Mouse (Mus musculus) hindbrain, embryonic 11.5 days (tissue): Measurements from ENCODE around the gene Nfib. TPM values are rescaled to one million over a fixed set of nuclear protein-coding genes. Genes with fewer than 3 reads are reported as not detected.
A peak's percentile ranks its signal among the peaks of the same experiment; 100 is the strongest.

Experiments
- ATAC-seq: fragments of 200-750 bp; cut with Nextera tagmentation; 2 replicates; pipeline ENCODE4 v1.8.0; 2017; ENCODE audit warnings: mild to moderate bottlenecking, moderate TSS enrichment, moderate library complexity; ENCODE audit not compliant: low FRiP score
- DNase-seq: peaks from one replicate; pipeline ENCODE4 v3.0.0-alpha.2; 2015; ENCODE audit warnings: low spot score
- H3K27ac ChIP-seq: fragments of 300-500 bp; sonication (generic); 2 replicates; pipeline ENCODE4 v1.5.1; 2014; ENCODE audit warnings: mild to moderate bottlenecking, low read depth, low read length
- H3K27me3 ChIP-seq: fragments of 300-500 bp; sonication (generic); 2 replicates; pipeline ENCODE4 v1.6.1; 2014; ENCODE audit warnings: mild to moderate bottlenecking, low read length, moderate library complexity, mixed read lengths; ENCODE audit not compliant: control insufficient read depth, insufficient read depth
- H3K36me3 ChIP-seq: fragments of 300-500 bp; sonication (generic); 2 replicates; pipeline ENCODE4 v1.6.1; 2014; ENCODE audit warnings: mild to moderate bottlenecking, low read length, moderate library complexity, mixed read lengths; ENCODE audit not compliant: control insufficient read depth, insufficient read depth
- H3K4me1 ChIP-seq: fragments of 300-500 bp; sonication (generic); replicated peaks from 2 replicates; pipeline ENCODE4 v1.6.1; 2014; ENCODE audit warnings: low read length, mixed read lengths; ENCODE audit not compliant: control insufficient read depth, insufficient read depth
- H3K4me2 ChIP-seq: fragments of 300-500 bp; sonication (generic); replicated peaks from 2 replicates; pipeline ENCODE4 v1.6.1; 2014; ENCODE audit warnings: mild to moderate bottlenecking, low read depth, low read length
- H3K4me3 ChIP-seq: fragments of 300-500 bp; sonication (generic); 2 replicates; pipeline ENCODE4 v1.5.1; 2014; ENCODE audit warnings: low read depth, low read length
- H3K9ac ChIP-seq: fragments of 300-500 bp; sonication (generic); 2 replicates; pipeline ENCODE4 v1.6.1; 2014; ENCODE audit warnings: low read depth, low read length
- H3K9me3 ChIP-seq: fragments of 300-500 bp; sonication (generic); 2 replicates; pipeline ENCODE4 v1.6.1; 2016; ENCODE audit warnings: low read length; ENCODE audit not compliant: control insufficient read depth
- WGBS: fragments of 180-500 bp; shearing (Covaris S2); extraction: QIAGEN DNeasy Blood & Tissue Kit; methylation state at CpG from one replicate; pipeline ENCODE4 v1.1.7; 2014; 5-methylcytosine and 5-hydroxymethylcytosine counted together
- polyA plus RNA-seq: library from polyadenylated mRNA; unstranded; fragments of >200 nt; fragmentation: Nextera tagmentation; extraction: Ambion mirVana; gene quantifications from 2 replicates; pipeline ENCODE4 v1.2.1, GENCODE M21; 2014

Nfib gene
- polyA plus RNA-seq, 1 experiment from 2014 or later, result 38.6 TPM

DNA sequence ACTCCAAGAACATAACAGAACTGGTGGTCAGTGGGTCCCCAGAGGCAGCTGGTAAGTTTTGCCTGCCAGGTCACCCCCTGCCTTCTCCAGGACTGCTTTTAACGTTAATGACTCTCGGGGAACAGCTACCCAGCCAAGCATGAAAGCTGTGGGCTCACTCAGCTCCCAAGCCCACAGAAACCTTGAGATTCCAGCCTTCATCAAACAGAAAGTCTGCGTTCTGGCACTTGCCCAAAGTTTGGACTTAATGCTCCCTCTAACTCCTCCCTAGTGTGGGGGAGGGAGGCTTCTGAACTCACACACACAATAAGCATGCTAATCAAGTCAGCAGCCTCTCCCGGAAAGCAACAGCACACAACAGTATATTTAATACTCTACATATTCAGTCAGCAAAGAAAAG lies 360.8 kb downstream of the Nfib start:
- Histone ChIP-seq H3K27ac (no peak overlapping the region), H3K4me1 (0 out of 2 replicates have a peak, but pooled peaks cover 4% of the 10 kb centered on the region), H3K4me3 (no peak overlapping the region), H3K27me3 (no peaks in the 10 kb centered on the region), H3K9ac (no peak overlapping the region), H3K4me2 (no peak overlapping the region), H3K36me3 (no peaks in the 10 kb centered on the region), H3K9me3 (no peaks in the 10 kb centered on the region)
- DNase-seq (peak; percentile 44), ATAC-seq (peak; percentile 53; the same call in 1 of the 2 replicates)
- 10% methylated on average over 4 of the region's 4 CpGs for WGBS

DNA sequence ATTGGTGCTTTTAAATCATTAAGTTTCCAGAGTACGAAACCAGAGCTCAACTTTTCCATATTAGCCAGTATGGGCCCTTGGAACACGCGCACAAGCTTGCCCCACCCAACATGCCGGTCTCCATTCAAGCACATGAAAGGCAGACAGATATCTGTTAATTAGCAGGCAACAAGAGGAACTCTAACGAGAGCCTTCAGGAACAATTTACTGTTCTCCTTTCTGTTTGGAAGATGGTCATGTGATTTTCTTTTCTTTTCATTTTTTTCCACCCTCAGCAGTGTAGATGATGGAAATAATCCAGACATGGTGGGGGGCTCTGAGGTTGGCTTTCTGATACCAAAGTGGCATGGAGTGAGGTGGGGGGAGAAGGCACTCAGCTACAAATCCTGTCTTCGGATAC lies 361.3 kb downstream of the Nfib start:
- Histone ChIP-seq H3K36me3 (no peaks in the 10 kb centered on the region), H3K4me1 (0 out of 2 replicates have a peak, but pooled peaks cover 4% of the 10 kb centered on the region), H3K27me3 (no peaks in the 10 kb centered on the region), H3K9me3 (no peaks in the 10 kb centered on the region), H3K27ac (no peak overlapping the region), H3K4me2 (no peak overlapping the region), H3K9ac (no peak overlapping the region), H3K4me3 (no peak overlapping the region)
- ATAC-seq (no peak), DNase-seq (no peak)
- WGBS, result 74% methylated on average over 6 of the region's 6 CpGs

DNA sequence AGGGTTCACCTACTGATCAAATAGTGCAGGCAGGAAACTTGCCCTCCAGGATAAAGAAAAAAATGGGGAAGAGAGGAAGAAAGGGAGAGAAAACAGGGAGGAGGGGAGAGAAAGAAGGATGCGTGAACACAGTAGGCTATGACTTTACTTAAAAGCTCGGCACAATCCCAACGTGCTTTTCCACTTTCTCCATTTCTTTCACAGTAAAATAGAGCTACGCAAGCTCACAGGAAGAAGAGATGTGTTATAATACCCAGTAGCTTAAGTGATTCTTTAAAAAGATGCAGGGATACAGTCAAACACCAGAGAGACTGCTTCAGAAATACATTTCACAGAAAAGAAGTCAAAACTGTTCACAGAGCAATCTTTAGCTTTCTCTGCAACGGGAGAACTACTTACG lies 366.6 kb downstream of the Nfib start:
- H3K9me3 ChIP-seq, result no peaks in the 10 kb centered on the region
- H3K9ac ChIP-seq, result no peak overlapping the region
- no peak overlapping the region for H3K4me2 ChIP-seq
- no peaks in the 10 kb centered on the region for H3K27me3 ChIP-seq
- H3K4me1 ChIP-seq, result no peaks in the 10 kb centered on the region
- 82% methylated on average over 6 of the region's 6 CpGs for WGBS
- DNase-seq (no peak), ATAC-seq (no peak)
- H3K36me3 ChIP-seq, result no peaks in the 10 kb centered on the region
- no peak overlapping the region for H3K27ac ChIP-seq
- no peak overlapping the region for H3K4me3 ChIP-seq

DNA sequence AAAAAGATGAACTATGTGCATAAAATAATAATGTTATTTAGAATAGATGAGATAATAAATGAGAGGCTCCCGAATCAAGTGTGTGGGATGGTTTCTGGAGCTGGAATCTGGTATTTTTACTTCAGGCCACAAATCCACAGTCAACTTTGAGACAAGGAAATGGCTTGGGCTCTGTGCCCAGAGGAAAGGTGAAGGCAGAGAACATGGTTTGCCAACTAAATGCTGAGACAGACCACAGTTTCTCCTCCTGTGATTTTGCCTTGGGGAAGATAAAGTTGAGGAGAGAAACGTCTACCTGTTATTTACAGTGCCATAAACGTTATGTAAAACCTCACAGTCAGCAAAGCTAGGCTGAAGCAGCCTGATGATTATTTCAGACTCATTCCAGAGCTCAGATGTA lies 367.1 kb downstream of the Nfib start:
- H3K4me1 ChIP-seq, result no peaks in the 10 kb centered on the region
- no peak for DNase-seq
- H3K36me3 ChIP-seq, result no peaks in the 10 kb centered on the region
- WGBS, result 80% methylated on average over 3 of the region's 3 CpGs
- H3K9me3 ChIP-seq, result no peaks in the 10 kb centered on the region
- H3K27me3 ChIP-seq, result no peaks in the 10 kb centered on the region
- H3K27ac ChIP-seq, result no peak overlapping the region
- H3K4me2 ChIP-seq, result no peak overlapping the region
- ATAC-seq, result no peak
- H3K4me3 ChIP-seq, result no peak overlapping the region
- H3K9ac ChIP-seq, result no peak overlapping the region

DNA sequence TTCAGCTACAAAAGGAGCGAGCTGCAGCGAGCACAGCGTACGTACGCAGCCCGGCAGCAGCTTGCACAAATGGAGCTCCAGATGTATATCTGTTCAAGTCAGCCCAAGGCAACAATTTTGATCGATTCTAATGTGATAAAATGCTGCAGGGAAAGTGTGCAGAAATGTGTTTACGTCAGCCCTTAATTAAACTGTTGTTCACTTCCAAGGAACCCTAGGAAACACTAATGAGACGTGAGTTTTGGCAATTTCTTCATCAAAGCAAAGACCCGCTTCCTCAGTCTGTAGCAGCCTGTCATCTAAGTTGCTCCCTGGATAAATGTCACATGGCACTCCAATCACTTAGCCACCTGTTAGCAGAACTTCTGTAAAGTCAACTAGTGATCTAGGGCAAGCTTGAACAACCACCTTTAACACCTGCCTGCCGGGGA lies 368.6 kb downstream of the Nfib start:
- H3K4me1 ChIP-seq, result no peaks in the 10 kb centered on the region
- no peak overlapping the region for H3K4me2 ChIP-seq
- H3K4me3 ChIP-seq, result no peak overlapping the region
- no peak overlapping the region for H3K9ac ChIP-seq
- DNase-seq (no peak), ATAC-seq (no peak)
- no peaks in the 10 kb centered on the region for H3K27me3 ChIP-seq
- no peaks in the 10 kb centered on the region for H3K9me3 ChIP-seq
- WGBS, result 78% methylated on average over 11 of the region's 11 CpGs
- no peak overlapping the region for H3K27ac ChIP-seq
- H3K36me3 ChIP-seq, result no peaks in the 10 kb centered on the region

DNA sequence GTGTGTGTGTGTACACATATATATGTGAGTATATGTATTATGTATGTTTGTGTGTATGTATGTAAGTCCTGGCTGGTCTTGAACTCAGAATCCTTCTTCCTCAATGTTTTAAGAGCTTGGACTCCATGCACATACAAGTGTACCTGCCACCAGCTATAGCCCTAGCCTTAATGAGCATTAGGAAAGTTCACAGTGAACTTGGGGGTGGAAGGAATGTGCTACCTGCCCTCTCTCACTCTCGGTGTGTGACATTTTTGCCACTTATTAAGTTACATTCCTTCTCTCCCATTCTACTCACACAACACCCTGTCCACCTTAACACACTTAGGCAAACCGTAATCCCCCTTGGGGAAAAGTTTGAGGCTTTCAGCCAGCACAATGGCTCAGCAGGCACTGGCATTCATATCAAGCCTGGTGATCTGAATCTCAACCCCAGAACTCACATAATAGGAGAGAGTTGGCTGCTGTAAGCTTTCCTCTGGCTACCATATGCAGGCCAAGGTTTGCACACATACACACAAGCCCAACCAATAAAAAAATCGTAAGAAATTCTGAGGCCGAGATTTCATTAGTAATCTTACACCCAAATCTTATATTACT lies 370.2 kb downstream of the Nfib start:
- Histone ChIP-seq H3K4me1 (no peaks in the 10 kb centered on the region), H3K4me3 (no peak overlapping the region), H3K9ac (no peak overlapping the region), H3K36me3 (no peaks in the 10 kb centered on the region), H3K27me3 (no peaks in the 10 kb centered on the region), H3K9me3 (no peaks in the 10 kb centered on the region), H3K4me2 (no peak overlapping the region), H3K27ac (no peak overlapping the region)
- DNase-seq, result no peak
- 88% methylated on average over 4 of the region's 4 CpGs for WGBS
- ATAC-seq, result no peak

DNA sequence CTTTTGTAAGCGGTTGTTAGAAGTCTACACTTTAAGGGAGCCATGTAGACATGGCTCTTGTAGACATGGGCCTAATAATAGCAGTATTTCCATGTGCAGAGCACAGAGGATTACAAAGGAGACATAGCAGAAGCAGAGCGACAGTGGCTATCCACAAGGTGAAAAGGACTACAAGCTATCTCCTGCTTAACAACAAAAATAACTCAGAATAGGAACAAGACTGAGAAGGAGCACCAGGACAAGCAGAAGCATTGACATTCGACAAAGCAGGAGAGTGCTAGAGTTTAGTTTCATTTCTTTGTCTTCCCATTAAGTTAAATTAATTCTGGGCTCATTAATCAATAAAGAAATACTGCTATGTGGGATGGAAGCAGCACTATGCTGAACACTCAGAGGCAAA lies 372.1 kb downstream of the Nfib start:
- ATAC-seq, result no peak
- no peaks in the 10 kb centered on the region for H3K9me3 ChIP-seq
- 92% methylated on average over 3 of the region's 3 CpGs for WGBS

DNA sequence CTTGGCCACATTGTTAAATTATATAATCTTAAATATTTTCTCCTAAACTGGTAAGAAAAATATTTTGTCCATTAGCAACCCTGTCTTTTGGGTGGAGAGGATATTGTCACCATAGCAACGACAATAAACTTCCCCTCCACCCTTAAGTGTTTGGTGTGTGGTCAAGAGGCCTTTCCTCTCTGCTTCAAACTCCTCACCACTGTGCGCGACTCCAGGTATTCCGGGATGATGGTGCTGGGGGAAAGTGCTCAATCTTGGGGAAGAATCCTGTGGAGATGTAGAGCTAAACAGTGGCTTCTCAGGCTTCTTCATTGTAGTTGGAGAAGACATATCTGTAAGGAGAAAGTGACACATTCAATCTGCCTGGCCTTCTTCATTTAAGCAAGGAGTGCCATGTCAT lies 375.5 kb downstream of the Nfib start:
- no peaks in the 10 kb centered on the region for H3K27me3 ChIP-seq
- no peak for DNase-seq
- H3K9me3 ChIP-seq, result no peaks in the 10 kb centered on the region
- H3K4me1 ChIP-seq, result no peaks in the 10 kb centered on the region
- no peaks in the 10 kb centered on the region for H3K36me3 ChIP-seq
- H3K27ac ChIP-seq, result no peak overlapping the region
- WGBS, result 93% methylated on average over 4 of the region's 4 CpGs
- no peak for ATAC-seq
- no peak overlapping the region for H3K9ac ChIP-seq
- no peak overlapping the region for H3K4me3 ChIP-seq
- no peak overlapping the region for H3K4me2 ChIP-seq

More for the DNA sequence above, 372.1 kb downstream of the Nfib start:
- Histone ChIP-seq H3K36me3 (no peaks in the 10 kb centered on the region), H3K9ac (no peak overlapping the region), H3K27ac (no peak overlapping the region), H3K4me1 (no peaks in the 10 kb centered on the region), H3K4me2 (no peak overlapping the region), H3K27me3 (no peaks in the 10 kb centered on the region), H3K4me3 (no peak overlapping the region)
- no peak for DNase-seq

DNA sequence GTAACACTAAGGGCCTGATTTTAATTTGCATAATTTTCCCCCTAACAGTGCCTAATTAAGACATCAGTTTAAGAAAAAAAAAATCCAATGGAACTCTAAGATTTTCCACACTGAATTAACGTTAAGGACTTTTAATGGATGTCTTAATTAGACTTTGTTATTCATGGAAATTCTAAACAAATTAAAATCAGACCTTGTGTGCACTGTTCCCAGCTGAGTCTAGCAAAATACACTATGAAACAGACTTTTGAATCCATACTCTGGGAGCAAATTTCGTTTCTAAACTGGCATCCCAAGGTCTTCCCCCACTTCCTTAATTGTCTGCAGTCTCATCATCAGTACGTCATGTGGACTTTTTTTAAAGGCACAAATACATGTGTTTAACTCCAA lies 379.4 kb downstream of the Nfib start:
- no peak overlapping the region for H3K9ac ChIP-seq
- ATAC-seq (no peak), DNase-seq (no peak)
- no peaks in the 10 kb centered on the region for H3K27me3 ChIP-seq
- H3K4me2 ChIP-seq, result no peak overlapping the region
- H3K4me1 ChIP-seq, result no peaks in the 10 kb centered on the region
- no peak overlapping the region for H3K27ac ChIP-seq
- H3K36me3 ChIP-seq, result no peaks in the 10 kb centered on the region
- WGBS, result 79% methylated on average over 3 of the region's 3 CpGs
- H3K4me3 ChIP-seq, result no peak overlapping the region
- no peaks in the 10 kb centered on the region for H3K9me3 ChIP-seq
